In genomic region chr9:58578669-58579068, GRCm38 (mm10) we compare ENCODE assay signal across 9 mouse cellular contexts. TPM values are rescaled to one million over a fixed set of nuclear protein-coding genes. Genes with fewer than 3 reads are reported as not detected.
DNase-seq lines count a peak whose midpoint lies in the region; ATAC-seq and TF ChIP-seq lines count a peak whose summit lies in the region.
"Had no signal": no experiment of that assay in that cellular context is flagged by ENCODE, and none has a peak within 500 bp of the region (broad histone marks: within the 10 kb centered on the region; RNA-seq: fewer than 3 reads in every experiment).

No protein-coding gene starts in this region.

- no peak overlapping the region for H3K4me2 ChIP-seq in hindbrain, embryonic 11.5 days (replicated peaks; ENCODE audit: low read depth, low read length)
- no peak overlapping the region for H3K4me2 ChIP-seq in hindbrain, embryonic 16.5 days (ENCODE audit: low read length)
- H3K4me2 ChIP-seq: stomach, embryonic 15.5 days had no signal

- 33% methylated on average over 3 of the region's 3 CpGs for WGBS in hindbrain, embryonic 11.5 days
- WGBS in hindbrain, embryonic 16.5 days: 22% methylated on average over 3 of the region's 3 CpGs
- 24% methylated on average over 3 of the region's 3 CpGs for WGBS in heart, embryonic 10.5 days

- no peak overlapping the region for H3K9ac ChIP-seq in hindbrain, embryonic 11.5 days (ENCODE audit: low read depth, low read length)
- H3K9ac ChIP-seq in hindbrain, embryonic 16.5 days (ENCODE audit: low read depth, low read length): no peak overlapping the region
- H3K9ac ChIP-seq: stomach, embryonic 15.5 days had no signal

- no peak overlapping the region for H3K27ac ChIP-seq in hindbrain, embryonic 11.5 days (ENCODE audit: low read depth, low read length)
- H3K27ac ChIP-seq in hindbrain, embryonic 16.5 days (ENCODE audit: low read depth, low read length): no peak overlapping the region
- H3K27ac ChIP-seq in heart, embryonic 10.5 days: no peak overlapping the region
- H3K27ac ChIP-seq in left cerebral cortex, adult 2 months: no peak overlapping the region
- H3K27ac ChIP-seq: stomach, embryonic 15.5 days had no signal

- peak; percentile 99 for TF ChIP-seq CTCF in left cerebral cortex, adult 2 months (IDR thresholded peaks at IDR 0.05)

- DNase-seq in hindbrain, embryonic 11.5 days (ENCODE audit: low spot score): peak; percentile 86
- DNase-seq in adrenal gland, adult (ENCODE audit: inconsistent age in 2 of 2, low spot score in 1 of 2): peak; percentile 84 to 96
- DNase-seq in embryo, embryonic 10 days (ENCODE audit: low spot score): peak; percentile 92
- peak; percentile 90 for DNase-seq in heart, embryonic 10.5 days (ENCODE audit: low spot score)
- peak; percentile 81 to 88 for DNase-seq in left cerebral cortex, adult 2 months (ENCODE audit: extremely low spot score in 1 of 2, low spot score in 2 of 2)
- DNase-seq in natural killer cell, adult 2 months (ENCODE audit: low spot score in 2 of 2): peak; percentile 36 to 44
- peak; percentile 94 for DNase-seq in testis, postnatal 10 days (ENCODE audit: low spot score)

- H3K4me3 ChIP-seq in hindbrain, embryonic 11.5 days (ENCODE audit: low read depth, low read length): no peak overlapping the region
- H3K4me3 ChIP-seq in hindbrain, embryonic 16.5 days (ENCODE audit: low read length): no peak overlapping the region
- H3K4me3 ChIP-seq in heart, embryonic 10.5 days: no peak overlapping the region
- H3K4me3 ChIP-seq in left cerebral cortex, adult 2 months: no peak overlapping the region
- H3K4me3 ChIP-seq: stomach, embryonic 15.5 days had no signal

- no peaks in the 10 kb centered on the region for H3K4me1 ChIP-seq in hindbrain, embryonic 11.5 days (replicated peaks; ENCODE audit: control insufficient read depth, insufficient read depth, low read length)
- H3K4me1 ChIP-seq in hindbrain, embryonic 16.5 days (ENCODE audit: control insufficient read depth, insufficient read depth, low read depth, low read length): peaks cover 4% of the 10 kb centered on the region
- H3K4me1 ChIP-seq in heart, embryonic 10.5 days: peaks cover 12% of the 10 kb centered on the region

- intact Hi-C loops in left cerebral cortex, adult 2 months (cut with DNase I): loop anchor here (1.0 to 5.0 kb wide), 3 partner anchors 37 to 294 kb away; no protein-coding TSS in a partner anchor

- ATAC-seq in hindbrain, embryonic 11.5 days (ENCODE audit: low FRiP score): no peak
- no peak for ATAC-seq in hindbrain, embryonic 16.5 days

- no peaks in the 10 kb centered on the region for H3K9me3 ChIP-seq in hindbrain, embryonic 11.5 days (ENCODE audit: control insufficient read depth, low read length)
- no peaks in the 10 kb centered on the region for H3K9me3 ChIP-seq in hindbrain, embryonic 16.5 days (ENCODE audit: control insufficient read depth, low read length)
- no peaks in the 10 kb centered on the region for H3K9me3 ChIP-seq in heart, embryonic 10.5 days
- H3K9me3 ChIP-seq: stomach, embryonic 15.5 days had no signal

- H3K27me3 ChIP-seq in hindbrain, embryonic 11.5 days (ENCODE audit: control insufficient read depth, insufficient read depth, low read length): no peaks in the 10 kb centered on the region
- no peaks in the 10 kb centered on the region for H3K27me3 ChIP-seq in hindbrain, embryonic 16.5 days (replicated peaks; ENCODE audit: control insufficient read depth, insufficient read depth, low read length)
- no peaks in the 10 kb centered on the region for H3K27me3 ChIP-seq in heart, embryonic 10.5 days (ENCODE audit: insufficient read depth, poor library complexity, severe bottlenecking)
- H3K27me3 ChIP-seq: stomach, embryonic 15.5 days had no signal

- no peaks in the 10 kb centered on the region for H3K36me3 ChIP-seq in hindbrain, embryonic 11.5 days (ENCODE audit: control insufficient read depth, insufficient read depth, low read length)
- no peaks in the 10 kb centered on the region for H3K36me3 ChIP-seq in hindbrain, embryonic 16.5 days (ENCODE audit: control insufficient read depth, insufficient read depth, low read length)
- H3K36me3 ChIP-seq in heart, embryonic 10.5 days: no peaks in the 10 kb centered on the region
- H3K36me3 ChIP-seq: stomach, embryonic 15.5 days had no signal

RNA-seq across cellular contexts. Expression of gene Nptn, which starts 3.4 kb away (rescaled TPM):
- polyA plus RNA-seq in hindbrain, embryonic 11.5 days (2014; fragmentation: Nextera tagmentation; extraction: Ambion mirVana): 70.4 and 75.4 TPM in 2 replicates
- 216 and 258 TPM in 2 replicates for polyA plus RNA-seq in hindbrain, embryonic 16.5 days (2015; fragmentation: Nextera tagmentation; extraction: Ambion mirVana)
- polyA plus RNA-seq in heart, embryonic 10.5 days (2016; fragmentation: Nextera tagmentation; extraction: Ambion mirVana): 88.3 and 103 TPM in 2 replicates
- 100 to 1,000 TPM; 951 to 958 TPM for total RNA-seq in left cerebral cortex, adult 2 months (2021)

RNA-seq across cellular contexts. Expression of gene Cd276, which starts 23.4 kb away (rescaled TPM):
- 26.6 and 27.9 TPM in 2 replicates for polyA plus RNA-seq in hindbrain, embryonic 11.5 days (2014; fragmentation: Nextera tagmentation; extraction: Ambion mirVana)
- 24.6 and 33.7 TPM in 2 replicates for polyA plus RNA-seq in hindbrain, embryonic 16.5 days (2015; fragmentation: Nextera tagmentation; extraction: Ambion mirVana)
- 33.1 and 38.8 TPM in 2 replicates for polyA plus RNA-seq in heart, embryonic 10.5 days (2016; fragmentation: Nextera tagmentation; extraction: Ambion mirVana)
- 1 to 10 TPM; 7.3 to 8.0 TPM for total RNA-seq in left cerebral cortex, adult 2 months (2021)

Comparison
In these comparisons a context has a peak if more than half of its experiments do, and no peak if none do; other contexts are left out.
1. DNase-seq: peak in every context shown above with its lines; median percentile 94 in testis, postnatal 10 days; 92 in embryo, embryonic 10 days; 90 in adrenal gland, adult; 90 in heart, embryonic 10.5 days; 86 in hindbrain, embryonic 11.5 days; 84 in left cerebral cortex, adult 2 months; 40 in natural killer cell, adult 2 months.